Mouse (Mus musculus) E14TG2a.4 (cell line): ENCODE measurements around the gene Abca7.

ENCODE experiments used
- CTCF ChIP-seq: conservative IDR thresholded peaks from 2 replicates; pipeline ENCODE4 v1.5.1; 2014; ENCODE audit warnings: low read length
- POU5F1 ChIP-seq: IDR thresholded peaks from 2 replicates; pipeline ENCODE4 v1.6.1; 2014; ENCODE audit warnings: low read length, borderline replicate concordance

DNA sequence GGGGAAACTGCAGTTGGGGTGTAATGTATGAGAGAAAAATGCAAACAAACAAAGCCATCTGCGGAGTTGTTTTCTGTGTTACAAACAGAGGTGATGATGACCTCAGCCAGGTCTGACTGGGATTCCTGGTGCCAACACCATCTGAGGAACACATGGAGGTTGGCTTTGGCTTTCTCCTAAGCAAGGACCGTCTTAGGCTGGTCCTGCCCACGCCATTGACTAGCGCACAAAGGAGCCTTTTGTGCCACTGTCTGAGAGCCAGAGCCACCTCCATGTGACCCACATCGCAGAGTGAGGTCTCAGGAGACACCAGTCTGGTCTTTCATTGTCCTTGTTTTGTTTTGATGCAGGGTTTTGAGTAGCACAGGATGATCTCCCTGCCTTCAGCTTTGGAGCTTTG is 52.1 kb downstream of the Abca7 start:
- TF ChIP-seq CTCF, result no peak
- TF ChIP-seq POU5F1, result no peak
